Mouse (Mus musculus) heart, postnatal 36 days (tissue): Measurements from ENCODE around the gene Emc6. TPM values are rescaled to one million over a fixed set of nuclear protein-coding genes. Genes with fewer than 3 reads are reported as not detected.

Experiments used
- DNase-seq, 2 experiments: peaks; one replicate each; pipeline ENCODE4 v3.0.0; 2021 to 2022
- intact Hi-C: fragments of 180-260 bp; cut with DNase I; formaldehyde crosslinking; loops from one replicate; pipeline ENCODE4 v1.15.1; 2025
- total RNA-seq, 2 experiments: library from RNA; stranded (reverse); gene quantifications; 2 replicates each; pipeline ENCODE4 v1.2.3; 2021

Emc6 gene
- total RNA-seq, 2 experiments from 2014 or later = 82.2 to 94.1 TPM

DNA sequence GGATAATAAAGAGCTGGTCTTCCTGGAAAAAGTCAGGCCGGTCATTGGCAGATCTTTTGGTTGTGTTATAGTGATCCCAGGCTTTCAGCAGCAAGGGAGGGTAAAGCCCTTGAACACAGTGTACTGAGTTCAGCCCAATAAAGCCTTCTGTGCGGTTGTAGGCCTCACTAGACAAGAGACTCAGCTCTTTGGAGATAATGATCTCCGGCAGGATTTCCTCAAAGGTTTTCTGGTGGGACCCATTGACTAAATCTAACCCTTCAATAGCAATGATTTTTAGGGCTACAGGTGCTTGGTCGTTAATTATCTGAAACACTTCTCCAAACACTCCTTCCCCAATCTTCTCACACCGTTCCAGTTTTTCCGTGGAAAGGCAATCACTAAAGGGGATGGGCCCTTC, 40.2 kb downstream of the Emc6 start:
- DNase-seq = no peak
- intact Hi-C loops = loop anchor here (5.0 kb wide), 1 partner anchor 1236 kb away; no protein-coding TSS in a partner anchor

DNA sequence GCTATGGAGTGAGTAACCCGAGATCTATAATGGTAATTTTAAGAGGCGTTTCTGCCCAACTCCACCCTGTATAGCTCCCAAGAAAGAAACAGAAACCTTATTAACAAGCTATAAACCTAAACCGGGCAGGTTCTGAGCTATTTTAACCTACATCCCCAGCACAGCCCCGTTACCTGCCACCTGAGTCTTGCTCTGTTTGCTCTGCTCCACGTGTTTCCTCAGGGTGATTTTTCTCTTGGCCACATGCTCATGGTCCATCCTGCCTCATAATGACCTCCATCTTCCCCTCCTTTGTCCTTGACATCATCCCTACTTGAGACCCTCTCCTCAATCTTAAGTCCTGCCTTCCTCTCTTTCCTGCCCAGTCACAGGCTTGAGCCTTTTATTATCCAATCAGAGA, 42.6 kb downstream of the Emc6 start:
- no peak for DNase-seq
- intact Hi-C loops = no loop called here

DNA sequence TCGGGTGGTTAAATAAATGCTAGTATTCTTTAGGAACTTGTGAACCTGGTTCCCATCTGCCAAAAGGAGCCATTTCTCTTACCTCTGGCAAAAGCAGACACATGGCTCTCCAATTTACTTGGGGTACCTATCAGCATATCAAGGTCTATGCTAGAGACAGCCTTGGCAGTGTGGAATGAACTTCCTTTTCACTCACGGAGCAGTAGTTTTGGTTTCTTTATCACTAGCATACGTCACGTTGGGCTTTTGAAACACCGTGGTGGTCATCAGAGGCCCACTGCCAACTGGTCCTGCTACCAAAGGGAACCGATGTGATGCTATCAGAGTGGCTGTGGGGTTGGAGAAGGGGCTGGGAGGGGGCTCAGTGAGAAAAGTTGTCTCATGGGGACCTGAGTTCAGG, 43.8 kb downstream of the Emc6 start:
- no peak for DNase-seq
- intact Hi-C loops = loop anchor here (2.0 kb wide), 1 partner anchor 150 kb away; no protein-coding TSS in a partner anchor

DNA sequence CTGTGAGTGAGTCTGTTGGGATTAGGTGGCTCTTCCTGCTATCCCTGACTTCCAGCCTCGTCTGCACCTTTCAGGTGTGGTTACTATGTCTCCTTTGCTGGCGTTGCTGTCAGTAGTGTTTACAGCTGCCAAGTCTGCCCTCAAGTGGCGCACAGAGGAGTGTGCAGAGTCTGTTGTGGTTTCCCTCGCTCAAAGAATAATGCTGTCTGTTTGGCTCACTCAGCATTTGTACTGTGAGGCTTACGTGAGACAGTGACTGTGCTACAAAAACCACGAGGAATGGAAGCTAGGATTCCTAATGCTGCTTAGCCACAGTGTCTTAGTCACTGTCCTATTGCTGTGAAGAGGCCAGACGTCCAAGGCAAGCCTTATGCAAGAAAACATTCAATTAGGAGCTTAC, 45.8 kb downstream of the Emc6 start:
- intact Hi-C loops = no loop called here
- DNase-seq = no peak

DNA sequence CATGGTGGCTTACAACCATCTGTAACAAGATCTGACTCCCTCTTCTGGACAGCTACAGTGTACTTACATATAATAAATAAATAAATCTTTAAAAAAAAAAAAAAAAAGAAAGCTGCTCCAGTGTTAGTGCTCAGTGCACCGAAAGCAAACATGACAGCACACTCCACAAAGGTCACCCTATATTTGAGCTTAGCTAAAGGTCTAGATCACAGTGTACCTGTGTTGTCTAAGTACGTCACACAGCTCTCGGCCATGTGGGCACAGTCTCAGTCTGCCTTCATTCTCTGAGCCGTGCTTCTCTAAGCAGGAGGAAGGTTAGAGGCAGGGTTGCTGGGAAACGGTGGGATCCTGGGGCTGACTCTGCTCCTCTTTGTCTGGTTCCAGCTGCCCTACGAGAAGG, 50.3 kb downstream of the Emc6 start:
- intact Hi-C loops = no loop called here
- no peak for DNase-seq

Other genes starting within 250 kb of the Emc6 start
- gene Atp2a3, start 215.9 kb downstream of the Emc6 start, total RNA-seq = 10 to 100 TPM; 11.1 to 11.9 TPM
- gene P2rx1, start 177.9 kb downstream of the Emc6 start, total RNA-seq = under 1 TPM; 0.33 to 0.38 TPM
- under 1 TPM; 0.84 to 1.00 TPM for gene Camkk1, start 158.0 kb downstream of the Emc6 start, total RNA-seq
- 1 to 10 TPM; 5.8 to 6.3 TPM for gene Ncbp3, start 129.3 kb downstream of the Emc6 start, total RNA-seq
- gene Itgae, start 86.5 kb downstream of the Emc6 start, total RNA-seq = under 1 TPM in 1 of 2 experiments, not detected in 1; 0.14 TPM
- gene Haspin, start 38.7 kb downstream of the Emc6 start, total RNA-seq = under 1 TPM; 0.22 to 0.28 TPM
- gene P2rx5, start 16.6 kb downstream of the Emc6 start, total RNA-seq = 10 to 100 TPM; 13.1 to 17.9 TPM
- gene Tax1bp3, start within 50 bp of the Emc6 start, total RNA-seq = 10 to 100 TPM; 47.1 to 48.1 TPM
- gene Ctns, start 22.0 kb upstream of the Emc6 start, total RNA-seq = 10 to 100 TPM in 1 of 2 experiments, 1 to 10 TPM in 1; 8.3 to 13.3 TPM
- 1 to 10 TPM; 1.3 to 1.7 TPM for gene Shpk, start 22.4 kb upstream of the Emc6 start, total RNA-seq
- not detected for gene Trpv1, start 57.3 kb upstream of the Emc6 start, total RNA-seq
- gene Trpv3, start 90.4 kb upstream of the Emc6 start, total RNA-seq = under 1 TPM in 1 of 2 experiments, not detected in 1; 0.05 TPM
- 1 to 10 TPM; 1.2 to 1.3 TPM for gene Aspa, start 152.6 kb upstream of the Emc6 start, total RNA-seq
- not detected for gene Gm49340, start 152.7 kb upstream of the Emc6 start, total RNA-seq
- gene Spata22, start 152.7 kb upstream of the Emc6 start, total RNA-seq = not detected
- not detected for gene Olfr20, start 173.7 kb upstream of the Emc6 start, total RNA-seq
- gene Olfr376, start 194.2 kb upstream of the Emc6 start, total RNA-seq = not detected
- not detected for gene Olfr1, start 222.6 kb upstream of the Emc6 start, total RNA-seq